Mouse (Mus musculus): ENCODE measurements around the gene Kif21b. TPM values are rescaled to one million over a fixed set of nuclear protein-coding genes. Genes with fewer than 3 reads are reported as not detected.

Kif21b gene
- 58.9 and 62.0 TPM in 2 replicates for polyA plus RNA-seq (2015; fragmentation: Nextera tagmentation; extraction: Ambion mirVana)

DNA sequence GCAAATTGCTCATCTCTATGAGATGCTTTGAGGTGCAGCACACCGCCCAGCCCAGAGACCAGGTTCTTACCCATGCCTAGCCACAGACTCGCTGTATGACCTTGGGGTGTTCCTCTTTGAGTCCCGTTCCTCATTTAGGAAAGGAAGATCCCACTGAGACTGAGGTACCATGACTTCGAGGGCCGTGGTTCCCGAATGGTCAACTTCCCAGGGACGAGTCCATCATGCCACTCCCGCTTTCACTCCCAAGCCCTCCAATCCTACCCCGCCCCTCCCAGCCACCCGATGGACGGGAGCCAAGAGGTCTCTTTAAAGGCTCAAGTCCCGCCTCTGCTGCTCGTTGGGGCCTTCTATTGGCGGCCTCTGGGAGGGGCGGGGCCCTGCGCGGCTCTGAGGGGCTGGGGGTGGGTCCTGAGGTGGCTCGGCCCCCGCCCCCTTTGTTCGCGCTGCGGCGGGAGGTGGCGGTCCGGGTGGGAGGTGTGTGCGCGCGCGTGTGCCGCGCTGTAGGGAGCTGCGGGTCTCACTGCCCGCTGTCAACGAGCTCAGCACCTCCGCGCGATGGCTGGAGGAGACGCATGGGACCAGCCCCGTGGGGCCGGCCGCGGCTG lies at the start of gene Kif21b:
Gene Kif21b (plus strand): TSS at position 439 of the 608 bp plus-strand sequence.
- Histone ChIP-seq H3K4me3 (peak within 1 kb of the TSS; percentile 72), H3K9me3 (no peaks in the 10 kb centered on the region), H3K27me3 (replicated peaks) (no peaks in the 10 kb centered on the region), H3K4me1 (peaks cover 40% of the 10 kb centered on the region), H3K9ac (peak within 1 kb of the TSS; percentile 91), H3K36me3 (replicated peaks) (no peaks in the 10 kb centered on the region), H3K27ac (peak within 1 kb of the TSS; percentile 92), H3K4me2 (peak within 1 kb of the TSS; percentile 84)
- under 1% methylated on average over 42 of the region's 42 CpGs for WGBS
- ATAC-seq (replicated peaks) = peak; percentile 89

GRCm38 (mm10) chr1:136085988-136086685 lies 45.1 kb upstream of the Kif21b start:
- H3K4me2 ChIP-seq = no peak overlapping the region
- no peak overlapping the region for H3K27ac ChIP-seq
- no peak overlapping the region for H3K9ac ChIP-seq
- H3K4me1 ChIP-seq = peaks cover 8% of the 10 kb centered on the region
- H3K4me3 ChIP-seq = no peak overlapping the region
- 0 out of 2 replicates have a peak, but pooled peaks cover 3% of the 10 kb centered on the region for H3K9me3 ChIP-seq
- no peaks in the 10 kb centered on the region for H3K36me3 ChIP-seq (replicated peaks)
- ATAC-seq (replicated peaks) = no peak
- no peaks in the 10 kb centered on the region for H3K27me3 ChIP-seq (replicated peaks)
- WGBS = 95% methylated on average over 3 of the region's 3 CpGs

- Histone ChIP-seq H3K27me3 (replicated peaks) (no peaks in the 10 kb centered on the region), H3K36me3 (replicated peaks) (no peaks in the 10 kb centered on the region), H3K9ac (no peak overlapping the region), H3K4me3 (no peak overlapping the region), H3K4me1 (peaks cover 8% of the 10 kb centered on the region), H3K27ac (peak overlapping the region; percentile 34), H3K9me3 (no peaks in the 10 kb centered on the region), H3K4me2 (no peak overlapping the region)
- no peak for ATAC-seq (replicated peaks)
- WGBS = 62% methylated on average over 9 of the region's 9 CpGs
Observed at GRCm38 (mm10) chr1:136089368-136090165, 41.6 kb upstream of the Kif21b start.

DNA sequence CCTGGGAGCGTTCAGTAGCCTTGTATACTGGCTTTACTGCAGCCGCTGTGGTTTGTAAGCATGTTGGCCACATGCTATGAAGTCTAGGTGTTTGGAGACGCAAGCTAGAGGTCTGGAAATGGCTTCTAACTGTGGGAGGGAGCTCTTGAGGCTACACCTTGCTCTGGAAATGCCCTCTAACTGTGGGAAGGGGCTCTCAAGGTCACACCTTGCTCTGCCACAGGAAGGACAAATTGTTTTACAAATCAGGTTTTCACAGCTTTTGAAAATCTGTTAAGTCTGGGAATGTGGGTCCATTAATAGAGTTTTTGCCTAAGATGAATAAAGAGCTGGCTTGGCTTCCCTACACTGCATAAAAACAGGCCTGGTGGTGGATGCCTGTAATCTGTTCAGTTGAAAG lies 37.5 kb upstream of the Kif21b start:
- no peak for ATAC-seq (replicated peaks)
- H3K27me3 ChIP-seq (replicated peaks) = no peaks in the 10 kb centered on the region
- no peak overlapping the region for H3K4me2 ChIP-seq
- no peaks in the 10 kb centered on the region for H3K36me3 ChIP-seq (replicated peaks)
- no peak overlapping the region for H3K27ac ChIP-seq
- H3K4me3 ChIP-seq = no peak overlapping the region
- H3K9me3 ChIP-seq = no peaks in the 10 kb centered on the region
- WGBS = 88% methylated on average over 3 of the region's 3 CpGs
- H3K9ac ChIP-seq = no peak overlapping the region
- H3K4me1 ChIP-seq = peaks cover 8% of the 10 kb centered on the region

- no peak for ATAC-seq (replicated peaks)
Observed at GRCm38 (mm10) chr1:136094807-136095206, 36.4 kb upstream of the Kif21b start.

DNA sequence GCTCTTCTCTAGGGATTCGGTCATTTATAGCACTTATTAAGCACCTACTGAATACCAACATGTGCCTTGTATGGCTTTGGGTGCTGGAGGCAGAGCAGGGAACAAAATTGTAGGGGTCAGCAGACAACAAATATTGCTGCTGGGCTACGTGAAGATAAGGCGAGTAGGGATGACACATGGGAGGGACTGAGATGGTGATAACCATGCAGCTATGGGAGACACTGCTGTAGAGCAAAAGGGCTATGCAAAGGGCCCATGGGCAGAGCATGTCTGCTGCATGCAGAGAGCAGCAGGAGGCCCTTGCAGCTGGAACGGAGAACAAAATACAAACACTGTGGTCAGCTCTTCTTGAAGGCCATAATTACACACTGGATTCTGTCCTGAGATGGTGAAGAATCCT lies 29.1 kb upstream of the Kif21b start:
- Histone ChIP-seq H3K27ac (no peak overlapping the region), H3K36me3 (replicated peaks) (no peaks in the 10 kb centered on the region), H3K9me3 (no peaks in the 10 kb centered on the region), H3K4me2 (no peak overlapping the region), H3K4me1 (0 out of 2 replicates have a peak, but pooled peaks cover 10% of the 10 kb centered on the region), H3K4me3 (no peak overlapping the region), H3K27me3 (replicated peaks) (no peaks in the 10 kb centered on the region), H3K9ac (no peak overlapping the region)
- no peak for ATAC-seq (replicated peaks)
- 70% methylated on average over 4 of the region's 4 CpGs for WGBS

More at GRCm38 (mm10) chr1:136094807-136095206, 36.4 kb upstream of the Kif21b start:
- WGBS = 84% methylated on average over 5 of the region's 5 CpGs
- H3K9ac ChIP-seq = no peak overlapping the region
- no peak overlapping the region for H3K4me2 ChIP-seq
- H3K4me1 ChIP-seq = peaks cover under 1% of the 10 kb centered on the region
- H3K36me3 ChIP-seq (replicated peaks) = no peaks in the 10 kb centered on the region
- H3K27ac ChIP-seq = no peak overlapping the region
- no peaks in the 10 kb centered on the region for H3K9me3 ChIP-seq
- H3K27me3 ChIP-seq (replicated peaks) = no peaks in the 10 kb centered on the region
- no peak overlapping the region for H3K4me3 ChIP-seq

- no peak overlapping the region for H3K9ac ChIP-seq
- H3K36me3 ChIP-seq (replicated peaks) = no peaks in the 10 kb centered on the region
- H3K4me2 ChIP-seq = no peak overlapping the region
- H3K27me3 ChIP-seq (replicated peaks) = no peaks in the 10 kb centered on the region
- 0 out of 2 replicates have a peak, but pooled peaks cover 10% of the 10 kb centered on the region for H3K4me1 ChIP-seq
- H3K9me3 ChIP-seq = no peaks in the 10 kb centered on the region
- no peak for ATAC-seq (replicated peaks)
- no peak overlapping the region for H3K4me3 ChIP-seq
- no peak overlapping the region for H3K27ac ChIP-seq
- 78% methylated on average over 3 of the region's 3 CpGs for WGBS
Observed at GRCm38 (mm10) chr1:136102551-136102950, 28.6 kb upstream of the Kif21b start.

GRCm38 (mm10) chr1:136102981-136103380 lies 28.2 kb upstream of the Kif21b start:
- H3K4me3 ChIP-seq = no peak overlapping the region
- H3K9me3 ChIP-seq = no peaks in the 10 kb centered on the region
- H3K36me3 ChIP-seq (replicated peaks) = no peaks in the 10 kb centered on the region
- H3K9ac ChIP-seq = no peak overlapping the region
- no peak overlapping the region for H3K27ac ChIP-seq
- no peaks in the 10 kb centered on the region for H3K27me3 ChIP-seq (replicated peaks)
- 69% methylated on average over 2 of the region's 2 CpGs for WGBS
- no peak overlapping the region for H3K4me2 ChIP-seq
- H3K4me1 ChIP-seq = 0 out of 2 replicates have a peak, but pooled peaks cover 10% of the 10 kb centered on the region
- no peak for ATAC-seq (replicated peaks)

- H3K27ac ChIP-seq = no peak overlapping the region
Observed at GRCm38 (mm10) chr1:136103696-136104095, 27.5 kb upstream of the Kif21b start.

DNA sequence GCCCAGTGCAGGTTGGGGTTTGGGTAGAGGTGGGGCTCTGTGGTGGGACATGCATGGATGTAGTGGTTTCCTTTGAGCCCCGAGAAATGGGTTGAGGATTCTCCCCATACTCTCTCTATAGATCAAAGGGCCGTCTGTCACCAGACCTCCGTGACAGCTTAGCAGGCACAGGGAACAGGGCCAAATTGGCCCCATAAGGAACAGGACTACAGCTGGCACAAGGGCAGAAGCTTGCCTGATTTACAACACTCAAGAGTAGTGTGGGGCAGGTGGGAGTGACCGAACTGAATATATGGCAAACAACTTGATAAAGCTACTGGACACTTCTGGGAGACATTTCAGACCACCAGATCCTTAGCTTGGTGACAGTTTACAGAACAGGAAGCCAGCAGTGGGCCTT lies 26.4 kb upstream of the Kif21b start:
- H3K27ac ChIP-seq = no peak overlapping the region
- no peaks in the 10 kb centered on the region for H3K9me3 ChIP-seq
- peak; percentile 37; the same call in 1 of the 2 replicates for ATAC-seq (replicated peaks)
- H3K4me1 ChIP-seq = 0 out of 2 replicates have a peak, but pooled peaks cover 10% of the 10 kb centered on the region
- H3K4me3 ChIP-seq = no peak overlapping the region
- no peaks in the 10 kb centered on the region for H3K36me3 ChIP-seq (replicated peaks)
- no peaks in the 10 kb centered on the region for H3K27me3 ChIP-seq (replicated peaks)
- H3K4me2 ChIP-seq = no peak overlapping the region
- 26% methylated on average over 4 of the region's 4 CpGs for whole genome bisulfite sequencing
- no peak overlapping the region for H3K9ac ChIP-seq

More at GRCm38 (mm10) chr1:136103696-136104095, 27.5 kb upstream of the Kif21b start:
- Histone ChIP-seq H3K9ac (no peak overlapping the region), H3K4me2 (no peak overlapping the region), H3K9me3 (no peaks in the 10 kb centered on the region), H3K4me1 (0 out of 2 replicates have a peak, but pooled peaks cover 10% of the 10 kb centered on the region), H3K36me3 (replicated peaks) (no peaks in the 10 kb centered on the region), H3K4me3 (no peak overlapping the region), H3K27me3 (replicated peaks) (no peaks in the 10 kb centered on the region)
- 79% methylated on average over 7 of the region's 7 CpGs for WGBS
- ATAC-seq (replicated peaks) = 0 out of 2 replicates have a peak, but pooled peaks have one; percentile 22

GRCm38 (mm10) chr1:136109464-136109863 lies 21.7 kb upstream of the Kif21b start:
- H3K27me3 ChIP-seq (replicated peaks) = no peaks in the 10 kb centered on the region
- no peak overlapping the region for H3K4me3 ChIP-seq
- ATAC-seq (replicated peaks) = no peak
- no peak overlapping the region for H3K9ac ChIP-seq
- 78% methylated on average over 2 of the region's 2 CpGs for WGBS
- no peak overlapping the region for H3K4me2 ChIP-seq
- H3K9me3 ChIP-seq = no peaks in the 10 kb centered on the region
- no peak overlapping the region for H3K27ac ChIP-seq
- 0 out of 2 replicates have a peak, but pooled peaks cover 5% of the 10 kb centered on the region for H3K4me1 ChIP-seq
- H3K36me3 ChIP-seq (replicated peaks) = no peaks in the 10 kb centered on the region

- ATAC-seq (replicated peaks) = no peak
- H3K4me1 ChIP-seq = peaks cover 6% of the 10 kb centered on the region; the same call in 1 of the 2 replicates
- no peaks in the 10 kb centered on the region for H3K9me3 ChIP-seq
- no peaks in the 10 kb centered on the region for H3K27me3 ChIP-seq (replicated peaks)
- H3K9ac ChIP-seq = no peak overlapping the region
- no peaks in the 10 kb centered on the region for H3K36me3 ChIP-seq (replicated peaks)
- H3K4me3 ChIP-seq = no peak overlapping the region
- no peak overlapping the region for H3K4me2 ChIP-seq
- H3K27ac ChIP-seq = no peak overlapping the region
- WGBS = 35% methylated on average over 3 of the region's 3 CpGs
Observed at GRCm38 (mm10) chr1:136116183-136116582, 15.0 kb upstream of the Kif21b start.
